Mouse (Mus musculus) heart, adult 2 months (tissue): Measurements from ENCODE around the gene Csnk1e.

Experiments
- CTCF ChIP-seq: fragments of 200-600 bp; IDR thresholded peaks from 2 replicates; pipeline ENCODE4 v1.8.1; 2022; ENCODE audit warnings: antibody characterized with exemption, mild to moderate bottlenecking, moderate library complexity
- POLR2A ChIP-seq: fragments of 200-500 bp; IDR thresholded peaks from 2 replicates; pipeline ENCODE4 v1.6.1; 2011; ENCODE audit warnings: mild to moderate bottlenecking, low read depth, low read length, control low read depth; ENCODE audit not compliant: insufficient read depth

DNA sequence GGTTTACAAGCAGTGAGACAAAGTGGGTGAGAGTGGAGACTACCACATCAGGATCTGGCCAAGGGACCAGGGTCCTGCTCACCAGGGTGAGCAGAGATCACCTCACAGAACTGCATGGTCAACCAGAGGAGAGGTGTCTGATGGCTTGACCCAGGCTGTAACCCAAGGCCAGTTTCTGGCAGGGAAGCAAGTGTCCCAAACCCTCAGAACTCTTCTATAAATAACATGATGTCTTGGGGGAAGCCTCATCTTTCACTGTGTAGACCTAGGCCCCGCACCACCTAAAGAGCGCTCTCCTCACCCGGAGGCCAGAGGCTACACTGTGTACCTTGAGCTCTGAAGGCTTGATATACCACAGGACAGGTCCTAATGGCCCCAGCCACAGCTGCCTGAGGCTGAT, 38.0 kb downstream of the Csnk1e start:
- TF ChIP-seq POLR2A = no peak
- TF ChIP-seq CTCF = no peak
